Mouse (Mus musculus): ENCODE results near the gene Slc1a5.

Slc1a5 gene

GRCm38 (mm10) chr7:16844696-16845071 lies 63.5 kb downstream of the Slc1a5 start:
- DNase-seq (ENCODE audit: extremely low spot score, low read depth, low spot score), result no peak

DNA sequence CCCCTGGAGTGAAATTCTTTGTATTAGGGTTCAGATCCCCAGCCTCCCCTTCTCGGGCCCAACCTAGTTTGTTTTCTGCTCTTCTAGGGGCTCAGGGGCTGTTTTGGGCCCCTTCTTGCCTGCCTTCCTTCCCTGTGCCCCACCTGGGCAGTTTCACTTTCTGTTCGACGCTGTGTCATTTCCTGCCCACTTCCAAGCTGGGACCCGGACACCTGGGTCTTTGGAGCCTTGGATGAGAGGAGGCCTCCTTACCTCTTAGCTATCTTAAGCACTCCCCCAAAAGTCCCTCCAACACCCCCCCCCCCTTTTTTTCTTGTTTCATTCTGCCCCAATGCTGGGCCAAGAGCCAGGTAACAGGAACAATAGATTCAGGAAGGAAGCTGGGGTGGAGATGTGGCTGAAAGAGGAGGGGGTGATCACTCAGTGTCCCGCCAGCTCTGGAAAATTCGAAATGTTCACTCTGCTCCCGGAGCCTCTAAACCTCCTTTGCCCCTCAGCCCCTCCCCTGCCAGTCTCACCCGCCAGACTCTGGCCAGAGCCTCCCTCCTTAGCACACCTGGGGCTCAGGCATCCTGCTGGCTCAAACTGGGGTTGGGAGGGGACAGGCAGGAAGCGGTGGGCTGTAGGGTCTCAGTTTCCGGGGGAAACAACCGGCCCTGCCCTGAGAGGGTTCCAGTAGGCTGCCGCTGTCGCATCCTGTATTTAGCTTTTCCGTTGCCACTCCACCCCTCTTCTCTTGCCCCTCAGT lies 64.1 kb downstream of the Slc1a5 start:
- no peak for DNase-seq (ENCODE audit: extremely low spot score, low read depth, low spot score)

GRCm38 (mm10) chr7:16845820-16846167 lies 64.7 kb downstream of the Slc1a5 start:
- no peak for DNase-seq (ENCODE audit: extremely low spot score, low read depth, low spot score)

- DNase-seq (ENCODE audit: extremely low spot score, low read depth, low spot score), result no peak
Observed at GRCm38 (mm10) chr7:16846775-16847174, 65.6 kb downstream of the Slc1a5 start.

DNA sequence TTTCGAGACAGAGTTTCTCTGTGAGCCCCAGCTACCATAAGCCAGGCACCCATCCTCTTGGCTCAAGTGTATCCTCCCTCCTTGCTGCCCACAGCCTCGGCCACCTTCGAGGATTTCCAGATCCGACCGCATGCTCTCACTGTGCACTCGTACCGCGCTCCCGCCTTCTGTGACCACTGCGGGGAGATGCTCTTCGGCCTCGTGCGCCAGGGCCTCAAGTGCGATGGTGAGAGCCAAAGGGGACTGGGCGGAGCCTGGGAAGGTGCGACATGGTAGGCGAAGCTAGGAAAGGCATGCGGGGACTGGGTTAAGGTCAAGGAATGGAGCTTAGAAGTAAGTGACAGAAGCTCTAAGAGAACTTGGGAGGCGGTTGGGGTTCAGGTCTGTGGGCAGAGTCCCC lies 66.4 kb downstream of the Slc1a5 start:
- DNase-seq (ENCODE audit: extremely low spot score, low read depth, low spot score), result no peak

All from hindlimb bud, embryonic 11.5 days (tissue).